Mouse (Mus musculus): ENCODE data around the gene Nlgn3. TPM values are rescaled to one million over a fixed set of nuclear protein-coding genes. Genes with fewer than 3 reads are reported as not detected.

Nlgn3 gene
- 1.7 TPM in 2 replicates for polyA plus RNA-seq (2015; fragmentation: Nextera tagmentation; extraction: Ambion mirVana)

GRCm38 (mm10) chrX:101299055-101299454 is at the start of gene Nlgn3:
Gene Nlgn3, plus strand, starts transcription at chrX:101299168.
- H3K27me3 ChIP-seq (ENCODE audit: control insufficient read depth, insufficient read depth, low read length) = no peaks in the 10 kb centered on the region

DNA sequence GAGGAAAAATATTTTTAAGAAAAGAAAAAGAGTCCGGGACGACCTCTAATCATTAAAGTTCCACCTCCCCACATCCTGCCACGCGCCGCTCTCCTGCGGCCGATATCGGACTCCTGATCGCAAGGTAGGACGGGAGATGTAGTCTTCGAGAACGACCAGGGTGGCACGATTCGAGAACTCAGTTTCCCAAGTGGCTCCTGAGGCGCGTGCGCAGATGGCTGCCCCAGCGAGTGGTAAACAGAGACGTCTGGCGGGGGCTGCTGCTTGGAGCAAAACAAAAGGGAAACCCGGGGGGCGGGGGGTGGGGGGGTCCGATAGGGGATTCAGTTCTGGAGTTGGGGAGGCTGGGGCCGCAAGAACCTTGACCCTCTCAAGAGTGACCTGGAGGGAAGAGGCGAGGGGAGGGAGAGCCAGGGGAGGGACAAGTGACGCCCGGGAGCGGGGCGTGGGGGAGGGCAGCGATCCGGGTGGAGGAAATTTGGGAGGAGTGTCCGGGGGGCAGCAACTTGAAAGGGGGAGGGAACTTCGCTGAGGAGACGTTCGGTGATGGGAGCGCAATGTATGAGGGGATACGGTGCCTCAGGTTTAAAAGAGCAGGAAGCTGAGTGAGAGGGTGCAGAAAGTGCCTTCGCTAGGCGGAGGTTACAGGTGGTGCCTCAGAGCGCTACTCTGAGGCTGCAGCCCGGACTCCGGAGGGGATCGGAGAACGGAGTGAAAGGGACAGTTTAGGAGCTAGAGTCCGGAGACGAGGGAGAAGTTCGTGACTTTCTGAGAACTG is 44.8 kb upstream of the Nlgn3 start, which contains the start of gene Foxo4:
Gene Foxo4 (plus strand): TSS at position 577 of the 778 bp plus-strand sequence.
- peak within 1 kb of the TSS; percentile 47 for H3K4me3 ChIP-seq (ENCODE audit: low read depth, low read length)
- peak; percentile 91 for ATAC-seq (ENCODE audit: low FRiP score, low TSS enrichment)
- 17% methylated on average over 40 of the region's 47 CpGs for WGBS
- H3K27me3 ChIP-seq (ENCODE audit: control insufficient read depth, insufficient read depth, low read length) = no peaks in the 10 kb centered on the region
- H3K27ac ChIP-seq (replicated peaks) = peak within 1 kb of the TSS; percentile 45; the same call in 1 of the 2 replicates
- H3K4me2 ChIP-seq (replicated peaks; ENCODE audit: low read depth) = peak within 1 kb of the TSS; percentile 74
- H3K9ac ChIP-seq (ENCODE audit: low read length) = peak within 1 kb of the TSS; percentile 56
- no peaks in the 10 kb centered on the region for H3K4me1 ChIP-seq (replicated peaks; ENCODE audit: control insufficient read depth, insufficient read depth)
- H3K36me3 ChIP-seq (ENCODE audit: control insufficient read depth, insufficient read depth, low read length) = no peaks in the 10 kb centered on the region
- no peaks in the 10 kb centered on the region for H3K9me3 ChIP-seq (ENCODE audit: control insufficient read depth, low read length)
- no peak for TF ChIP-seq EP300 (optimal IDR thresholded peaks at IDR 0.05)
- TF ChIP-seq CTCF (IDR thresholded peaks at IDR 0.05; ENCODE audit: low read depth) = no peak
- peak; percentile 86 for DNase-seq (ENCODE audit: low spot score)

More at GRCm38 (mm10) chrX:101299055-101299454, at the start of gene Nlgn3:
- Histone ChIP-seq H3K4me2 (replicated peaks; ENCODE audit: low read depth) (peak within 1 kb of the TSS; percentile 54), H3K9me3 (ENCODE audit: control insufficient read depth, low read length) (no peaks in the 10 kb centered on the region), H3K36me3 (ENCODE audit: control insufficient read depth, insufficient read depth, low read length) (no peaks in the 10 kb centered on the region), H3K9ac (ENCODE audit: low read length) (peak within 1 kb of the TSS; percentile 27), H3K4me3 (ENCODE audit: low read depth, low read length) (peak within 1 kb of the TSS; percentile 27), H3K4me1 (replicated peaks; ENCODE audit: control insufficient read depth, insufficient read depth) (no peaks in the 10 kb centered on the region), H3K27ac (replicated peaks) (no peak within 1 kb of the TSS)
- DNase-seq (ENCODE audit: low spot score) (peak; percentile 30), ATAC-seq (ENCODE audit: low FRiP score, low TSS enrichment) (0 out of 2 replicates have a peak, but pooled peaks have one; percentile 22)
- WGBS = 12% methylated on average over 11 of the region's 24 CpGs
- no peak for TF ChIP-seq CTCF (IDR thresholded peaks at IDR 0.05; ENCODE audit: low read depth)
- no peak for TF ChIP-seq EP300 (optimal IDR thresholded peaks at IDR 0.05)

DNA sequence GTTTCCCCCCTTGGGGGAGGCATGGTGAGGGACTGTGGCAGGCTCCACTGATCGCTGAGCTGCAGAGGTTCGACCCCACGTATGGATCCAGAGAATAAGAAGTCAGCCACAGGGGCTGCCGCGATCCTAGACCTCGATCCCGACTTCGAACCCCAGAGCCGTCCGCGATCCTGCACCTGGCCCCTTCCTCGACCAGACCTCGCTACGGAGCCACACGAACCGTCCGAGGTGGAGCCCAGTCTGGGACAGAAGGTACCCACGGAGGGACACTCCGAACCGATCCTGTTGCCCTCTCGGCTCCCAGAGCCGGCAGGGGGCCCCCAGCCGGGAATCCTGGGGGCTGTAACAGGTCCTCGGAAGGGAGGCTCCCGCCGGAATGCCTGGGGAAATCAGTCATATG is 44.2 kb upstream of the Nlgn3 start:
- TF ChIP-seq EP300 (optimal IDR thresholded peaks at IDR 0.05) (no peak), CTCF (IDR thresholded peaks at IDR 0.05; ENCODE audit: low read depth) (no peak)
- Histone ChIP-seq H3K9ac (ENCODE audit: low read length) (peak overlapping the region; percentile 56), H3K4me3 (ENCODE audit: low read depth, low read length) (peak overlapping the region; percentile 47), H3K36me3 (ENCODE audit: control insufficient read depth, insufficient read depth, low read length) (no peaks in the 10 kb centered on the region), H3K4me2 (replicated peaks; ENCODE audit: low read depth) (peak overlapping the region; percentile 74), H3K9me3 (ENCODE audit: control insufficient read depth, low read length) (no peaks in the 10 kb centered on the region), H3K27me3 (ENCODE audit: control insufficient read depth, insufficient read depth, low read length) (no peaks in the 10 kb centered on the region), H3K4me1 (replicated peaks; ENCODE audit: control insufficient read depth, insufficient read depth) (no peaks in the 10 kb centered on the region), H3K27ac (replicated peaks) (0 out of 2 replicates have a peak overlapping the region, but pooled peaks have one; percentile 45)
- whole genome bisulfite sequencing = 13% methylated on average over 26 of the region's 26 CpGs
- ATAC-seq (ENCODE audit: low FRiP score, low TSS enrichment) (peak; percentile 49), DNase-seq (ENCODE audit: low spot score) (peak; percentile 18)

- WGBS = 78% methylated on average over 13 of the region's 13 CpGs
- H3K4me3 ChIP-seq (ENCODE audit: low read depth, low read length) = no peak overlapping the region
- no peak overlapping the region for H3K4me2 ChIP-seq (replicated peaks; ENCODE audit: low read depth)
Measured at GRCm38 (mm10) chrX:101256603-101257002, 42.4 kb upstream of the Nlgn3 start.

GRCm38 (mm10) chrX:101260441-101261325 is 38.3 kb upstream of the Nlgn3 start:
- Histone ChIP-seq H3K4me3 (ENCODE audit: low read depth, low read length) (no peak overlapping the region), H3K36me3 (ENCODE audit: control insufficient read depth, insufficient read depth, low read length) (no peaks in the 10 kb centered on the region), H3K27me3 (ENCODE audit: control insufficient read depth, insufficient read depth, low read length) (no peaks in the 10 kb centered on the region), H3K4me1 (replicated peaks; ENCODE audit: control insufficient read depth, insufficient read depth) (no peaks in the 10 kb centered on the region), H3K9ac (ENCODE audit: low read length) (no peak overlapping the region), H3K27ac (replicated peaks) (no peak overlapping the region), H3K4me2 (replicated peaks; ENCODE audit: low read depth) (no peak overlapping the region), H3K9me3 (ENCODE audit: control insufficient read depth, low read length) (no peaks in the 10 kb centered on the region)
- no peak for TF ChIP-seq CTCF (IDR thresholded peaks at IDR 0.05; ENCODE audit: low read depth)
- no peak for TF ChIP-seq EP300 (optimal IDR thresholded peaks at IDR 0.05)
- no peak for DNase-seq (ENCODE audit: low spot score)
- WGBS = 42% methylated on average over 6 of the region's 13 CpGs
- peak; percentile 49 for ATAC-seq (ENCODE audit: low FRiP score, low TSS enrichment)

More at GRCm38 (mm10) chrX:101256603-101257002, 42.4 kb upstream of the Nlgn3 start:
- Histone ChIP-seq H3K9ac (ENCODE audit: low read length) (no peak overlapping the region), H3K27me3 (ENCODE audit: control insufficient read depth, insufficient read depth, low read length) (no peaks in the 10 kb centered on the region), H3K27ac (replicated peaks) (no peak overlapping the region), H3K36me3 (ENCODE audit: control insufficient read depth, insufficient read depth, low read length) (no peaks in the 10 kb centered on the region), H3K4me1 (replicated peaks; ENCODE audit: control insufficient read depth, insufficient read depth) (no peaks in the 10 kb centered on the region), H3K9me3 (ENCODE audit: control insufficient read depth, low read length) (no peaks in the 10 kb centered on the region)
- peak; percentile 29 for DNase-seq (ENCODE audit: low spot score)
- no peak for ATAC-seq (ENCODE audit: low FRiP score, low TSS enrichment)
- TF ChIP-seq EP300 (optimal IDR thresholded peaks at IDR 0.05) (no peak), CTCF (IDR thresholded peaks at IDR 0.05; ENCODE audit: low read depth) (peak; percentile 52)

Measured in stomach, postnatal 0 days (tissue).